ENCODE assay signal across 13 mouse cellular contexts in genomic region chr7:132347273-132348045, GRCm38 (mm10). TPM values are rescaled to one million over a fixed set of nuclear protein-coding genes. Genes with fewer than 3 reads are reported as not detected.
DNase-seq lines count a peak whose midpoint lies in the region; ATAC-seq and TF ChIP-seq lines count a peak whose summit lies in the region.
"Had no signal": no experiment of that assay in that cellular context is flagged by ENCODE, and none has a peak within 500 bp of the region (broad histone marks: within the 10 kb centered on the region; RNA-seq: fewer than 3 reads in every experiment).

No protein-coding gene starts in this region.

- 40% methylated on average over 9 of the region's 9 CpGs for WGBS in heart, adult 2 months
- WGBS in heart, embryonic 11.5 days (ENCODE audit: insufficient replicate concordance), result 63% methylated on average over 9 of the region's 9 CpGs
- 57% methylated on average over 9 of the region's 9 CpGs for WGBS in heart, embryonic 16.5 days

- TF ChIP-seq CTCF in heart, adult 2 months (IDR thresholded peaks at IDR 0.05), result no peak

- no peaks in the 10 kb centered on the region for H3K36me3 ChIP-seq in heart, adult 2 months (ENCODE audit: control insufficient read depth, insufficient read depth, low read length)
- H3K36me3 ChIP-seq in heart, embryonic 11.5 days (ENCODE audit: control insufficient read depth, insufficient read depth, low read length), result no peaks in the 10 kb centered on the region
- H3K36me3 ChIP-seq in heart, embryonic 16.5 days (ENCODE audit: control insufficient read depth, insufficient read depth), result no peaks in the 10 kb centered on the region
- H3K36me3 ChIP-seq: forebrain, embryonic 12.5 days; heart, embryonic 15.5 days; limb, embryonic 12.5 days; midbrain, embryonic 12.5 days had no signal

- H3K27me3 ChIP-seq in heart, adult 2 months (ENCODE audit: control insufficient read depth, insufficient read depth, low read length), result no peaks in the 10 kb centered on the region
- H3K27me3 ChIP-seq in heart, embryonic 11.5 days (ENCODE audit: control insufficient read depth, insufficient read depth, low read length), result no peaks in the 10 kb centered on the region
- no peaks in the 10 kb centered on the region for H3K27me3 ChIP-seq in heart, embryonic 16.5 days (ENCODE audit: control insufficient read depth, insufficient read depth, low read length)
- H3K27me3 ChIP-seq: forebrain, embryonic 12.5 days; heart, embryonic 15.5 days; limb, embryonic 12.5 days; midbrain, embryonic 12.5 days had no signal

- no peak for TF ChIP-seq POLR2A in heart, adult 2 months (IDR thresholded peaks at IDR 0.05; ENCODE audit: insufficient read depth, low read depth, low read length)

- H3K9me3 ChIP-seq in heart, embryonic 11.5 days (replicated peaks; ENCODE audit: control insufficient read depth, low read length), result no peaks in the 10 kb centered on the region
- H3K9me3 ChIP-seq in heart, embryonic 16.5 days (replicated peaks; ENCODE audit: control insufficient read depth, low read length), result no peaks in the 10 kb centered on the region
- H3K9me3 ChIP-seq: forebrain, embryonic 12.5 days; heart, embryonic 15.5 days; limb, embryonic 12.5 days; midbrain, embryonic 12.5 days had no signal

- intact Hi-C loops in heart, adult 2 months (cut with DNase I), result no loop called here

- H3K9ac ChIP-seq in heart, adult 2 months (ENCODE audit: low read depth, low read length), result no peak overlapping the region
- H3K9ac ChIP-seq in heart, embryonic 11.5 days (ENCODE audit: low read depth, low read length), result no peak overlapping the region
- no peak overlapping the region for H3K9ac ChIP-seq in heart, embryonic 16.5 days (ENCODE audit: low read length)
- H3K9ac ChIP-seq: forebrain, embryonic 12.5 days; heart, embryonic 15.5 days; limb, embryonic 12.5 days; midbrain, embryonic 12.5 days had no signal

- no peaks in the 10 kb centered on the region for H3K79me2 ChIP-seq in heart, adult 2 months (replicated peaks; ENCODE audit: control insufficient read depth, insufficient read depth, low read length)

- H3K4me1 ChIP-seq in heart, adult 2 months (ENCODE audit: control insufficient read depth, insufficient read depth, low read length), result peaks cover 3% of the 10 kb centered on the region; the same call in 1 of the 2 replicates
- H3K4me1 ChIP-seq in heart, embryonic 11.5 days (ENCODE audit: control insufficient read depth, insufficient read depth, low read length), result peaks cover 3% of the 10 kb centered on the region; the same call in 1 of the 2 replicates
- no peaks in the 10 kb centered on the region for H3K4me1 ChIP-seq in heart, embryonic 16.5 days (ENCODE audit: control insufficient read depth, insufficient read depth, low read length)
- H3K4me1 ChIP-seq: heart, embryonic 15.5 days had no signal

- ATAC-seq in heart, embryonic 11.5 days (replicated peaks; ENCODE audit: insufficient number of reproducible peaks, low FRiP score, low TSS enrichment), result no peak
- ATAC-seq in heart, embryonic 16.5 days (replicated peaks; ENCODE audit: extremely low read depth, insufficient read depth, low FRiP score), result no peak; the same call in 1 of the 2 replicates

- peak overlapping the region; percentile 67 for H3K27ac ChIP-seq in heart, adult 2 months
- H3K27ac ChIP-seq in heart, embryonic 11.5 days (ENCODE audit: low read depth, low read length), result no peak overlapping the region
- H3K27ac ChIP-seq in heart, embryonic 16.5 days (ENCODE audit: low read length), result 0 out of 2 replicates have a peak overlapping the region, but pooled peaks have one; percentile 56
- H3K27ac ChIP-seq: forebrain, embryonic 12.5 days; heart, embryonic 15.5 days; limb, embryonic 12.5 days; midbrain, embryonic 12.5 days had no signal

- TF ChIP-seq EP300 in heart, adult 2 months (IDR thresholded peaks at IDR 0.05; ENCODE audit: insufficient read depth, low read depth, low read length), result 0 out of 2 replicates have a peak, but pooled peaks have one; percentile 13

- DNase-seq in heart, adult 2 months, result no peak
- DNase-seq in R1 (ENCODE audit: low read depth, low spot score), result peak; percentile 75
- DNase-seq in kidney, postnatal 36 days, result peak; percentile 65 to 83
- no peak for DNase-seq in left cerebral cortex, adult 18-20 months (ENCODE audit: low spot score in 2 of 2)
- no peak for DNase-seq in cerebellum, adult 11 months
- DNase-seq in urinary bladder, adult 18-20 months (ENCODE audit: low spot score in 2 of 2), result no peak
- DNase-seq: thymus, postnatal 25 days had no signal

- H3K4me2 ChIP-seq in heart, embryonic 11.5 days, result no peak overlapping the region
- H3K4me2 ChIP-seq in heart, embryonic 16.5 days (ENCODE audit: low read depth, low read length), result no peak overlapping the region
- H3K4me2 ChIP-seq: forebrain, embryonic 12.5 days; heart, embryonic 15.5 days; limb, embryonic 12.5 days; midbrain, embryonic 12.5 days had no signal

- H3K4me3 ChIP-seq in heart, adult 2 months, result no peak overlapping the region
- H3K4me3 ChIP-seq in heart, embryonic 11.5 days (ENCODE audit: low read depth, low read length), result no peak overlapping the region
- H3K4me3 ChIP-seq in heart, embryonic 16.5 days (ENCODE audit: low read length), result no peak overlapping the region
- H3K4me3 ChIP-seq: forebrain, embryonic 12.5 days; heart, embryonic 15.5 days; limb, embryonic 12.5 days; midbrain, embryonic 12.5 days had no signal

RNA-seq across cellular contexts. Expression of gene Chst15, which starts 30.4 kb away (rescaled TPM):
- total RNA-seq in heart, adult 2 months (2021), result 1 to 10 TPM; 6.8 to 7.3 TPM
- 6.3 and 7.0 TPM in 2 replicates for polyA plus RNA-seq in heart, adult 2 months (2012; rRNA removed)
- polyA plus RNA-seq in heart, embryonic 11.5 days (2014; fragmentation: Nextera tagmentation; extraction: Ambion mirVana), result 2.4 and 3.3 TPM in 2 replicates
- 6.2 and 7.2 TPM in 2 replicates for polyA plus RNA-seq in heart, embryonic 16.5 days (2015; fragmentation: Nextera tagmentation; extraction: Ambion mirVana)
- total RNA-seq in left cerebral cortex, adult 18-20 months (2021), result 10 to 100 TPM; 38.5 to 39.6 TPM

Comparison
In these comparisons a context has a peak if more than half of its experiments do, and no peak if none do; other contexts are left out.
1. DNase-seq: peak in R1 (single experiment) and kidney, postnatal 36 days (2 of 2); none in heart, adult 2 months (0 of 2), left cerebral cortex, adult 18-20 months (0 of 2), cerebellum, adult 11 months (single experiment) and urinary bladder, adult 18-20 months (0 of 2).